Mouse (Mus musculus) midbrain, embryonic 14.5 days (tissue): ENCODE measurements around the gene Prkd1. TPM values are rescaled to one million over a fixed set of nuclear protein-coding genes. Genes with fewer than 3 reads are reported as not detected.

Experiments
- ATAC-seq: fragments of 200-750 bp; cut with Nextera tagmentation; 2 replicates; pipeline ENCODE4 v1.8.0; 2017; ENCODE audit warnings: moderate number of reproducible peaks, moderate library complexity; ENCODE audit not compliant: low FRiP score, low TSS enrichment
- DNase-seq: peaks from one replicate; pipeline ENCODE4 v3.0.0-alpha.2; 2015
- H3K27ac ChIP-seq: fragments of 300-500 bp; sonication (generic); replicated peaks from 2 replicates; pipeline ENCODE4 v1.5.1; 2014; ENCODE audit warnings: mild to moderate bottlenecking, low read depth, low read length, moderate library complexity
- H3K27me3 ChIP-seq: fragments of 300-500 bp; sonication (generic); 2 replicates; pipeline ENCODE4 v1.6.1; 2014; ENCODE audit warnings: low read length, control low read depth, mixed read lengths; ENCODE audit not compliant: control insufficient read depth, insufficient read depth
- H3K36me3 ChIP-seq: fragments of 300-500 bp; sonication (generic); 2 replicates; pipeline ENCODE4 v1.6.1; 2014; ENCODE audit warnings: low read length, control low read depth; ENCODE audit not compliant: control insufficient read depth, insufficient read depth
- H3K4me1 ChIP-seq: fragments of 300-500 bp; sonication (generic); 2 replicates; pipeline ENCODE4 v1.6.1; 2014; ENCODE audit warnings: mild to moderate bottlenecking, antibody characterized with exemption, low read length, control low read depth; ENCODE audit not compliant: control insufficient read depth, insufficient read depth
- H3K4me2 ChIP-seq: fragments of 300-500 bp; sonication (generic); 2 replicates; pipeline ENCODE4 v1.6.1; 2014; ENCODE audit warnings: mild to moderate bottlenecking, low read length, moderate library complexity
- H3K4me3 ChIP-seq: fragments of 300-500 bp; sonication (generic); replicated peaks from 2 replicates; pipeline ENCODE4 v1.5.1; 2014; ENCODE audit warnings: low read depth, low read length
- H3K9ac ChIP-seq: fragments of 300-500 bp; sonication (generic); replicated peaks from 2 replicates; pipeline ENCODE4 v1.6.1; 2014; ENCODE audit warnings: mild to moderate bottlenecking, low read length, moderate library complexity
- H3K9me3 ChIP-seq: fragments of 300-500 bp; sonication (generic); 2 replicates; pipeline ENCODE4 v1.6.1; 2016; ENCODE audit warnings: low read length, control low read depth, mixed read lengths; ENCODE audit not compliant: control insufficient read depth
- WGBS: fragments of 180-500 bp; shearing (Covaris S2); extraction: QIAGEN DNeasy Blood & Tissue Kit; methylation state at CpG from one replicate; pipeline ENCODE4 v1.1.7; 2014; 5-methylcytosine and 5-hydroxymethylcytosine counted together
- polyA plus RNA-seq: library from polyadenylated mRNA; unstranded; fragments of >200 nt; fragmentation: Nextera tagmentation; extraction: Ambion mirVana; gene quantifications from 2 replicates; pipeline ENCODE4 v1.2.1, GENCODE M21; 2014

Gene Prkd1
- polyA plus RNA-seq, 1 experiment from 2014 or later, result 2.8 TPM

- Histone ChIP-seq H3K27me3 (no peaks in the 10 kb centered on the region), H3K4me3 (no peak overlapping the region), H3K9me3 (no peaks in the 10 kb centered on the region), H3K4me1 (no peaks in the 10 kb centered on the region; the same call in 1 of the 2 replicates), H3K27ac (no peak overlapping the region), H3K36me3 (no peaks in the 10 kb centered on the region), H3K9ac (no peak overlapping the region), H3K4me2 (no peak overlapping the region)
- WGBS, result 50% methylated on average over 8 of the region's 8 CpGs
- ATAC-seq (no peak), DNase-seq (no peak)
Observed at GRCm38 (mm10) chr12:50544855-50545609, 103.9 kb downstream of the Prkd1 start.

GRCm38 (mm10) chr12:50540793-50541192 is 108.1 kb downstream of the Prkd1 start:
- Histone ChIP-seq H3K27ac (no peak overlapping the region), H3K4me1 (no peaks in the 10 kb centered on the region; the same call in 1 of the 2 replicates), H3K4me2 (no peak overlapping the region), H3K9ac (no peak overlapping the region), H3K27me3 (no peaks in the 10 kb centered on the region), H3K4me3 (no peak overlapping the region), H3K9me3 (no peaks in the 10 kb centered on the region), H3K36me3 (no peaks in the 10 kb centered on the region)
- ATAC-seq (no peak), DNase-seq (no peak)
- 85% methylated on average over 5 of the region's 5 CpGs for WGBS

- Histone ChIP-seq H3K36me3 (no peaks in the 10 kb centered on the region), H3K4me3 (no peak overlapping the region), H3K9ac (no peak overlapping the region), H3K9me3 (no peaks in the 10 kb centered on the region), H3K27ac (no peak overlapping the region), H3K4me1 (no peaks in the 10 kb centered on the region), H3K4me2 (no peak overlapping the region), H3K27me3 (no peaks in the 10 kb centered on the region)
- WGBS, result 70% methylated on average over 3 of the region's 3 CpGs
- DNase-seq, result no peak
- ATAC-seq, result no peak
Observed at GRCm38 (mm10) chr12:50538296-50538965, 110.5 kb downstream of the Prkd1 start.

- H3K36me3 ChIP-seq, result no peaks in the 10 kb centered on the region
- H3K27me3 ChIP-seq, result no peaks in the 10 kb centered on the region
- no peak overlapping the region for H3K9ac ChIP-seq
- DNase-seq, result no peak
- no peak for ATAC-seq
- 79% methylated on average over 2 of the region's 2 CpGs for WGBS
- no peak overlapping the region for H3K27ac ChIP-seq
- H3K4me3 ChIP-seq, result no peak overlapping the region
- H3K4me1 ChIP-seq, result no peaks in the 10 kb centered on the region
- no peak overlapping the region for H3K4me2 ChIP-seq
- no peaks in the 10 kb centered on the region for H3K9me3 ChIP-seq
Observed at GRCm38 (mm10) chr12:50537761-50538160, 111.1 kb downstream of the Prkd1 start.

GRCm38 (mm10) chr12:50537006-50537405 is 111.9 kb downstream of the Prkd1 start:
- H3K27ac ChIP-seq, result no peak overlapping the region
- no peaks in the 10 kb centered on the region for H3K4me1 ChIP-seq
- H3K4me2 ChIP-seq, result no peak overlapping the region
- no peak for DNase-seq
- H3K4me3 ChIP-seq, result no peak overlapping the region
- 68% methylated on average over 1 of the region's 1 CpGs for WGBS
- no peak for ATAC-seq
- no peaks in the 10 kb centered on the region for H3K36me3 ChIP-seq
- no peaks in the 10 kb centered on the region for H3K27me3 ChIP-seq
- H3K9ac ChIP-seq, result no peak overlapping the region
- H3K9me3 ChIP-seq, result no peaks in the 10 kb centered on the region

GRCm38 (mm10) chr12:50528633-50529032 is 120.3 kb downstream of the Prkd1 start:
- H3K9me3 ChIP-seq, result no peaks in the 10 kb centered on the region
- DNase-seq (no peak), ATAC-seq (no peak)
- H3K9ac ChIP-seq, result no peak overlapping the region
- H3K4me1 ChIP-seq, result no peaks in the 10 kb centered on the region
- no peak overlapping the region for H3K27ac ChIP-seq
- H3K36me3 ChIP-seq, result no peaks in the 10 kb centered on the region
- H3K4me2 ChIP-seq, result no peak overlapping the region
- no peaks in the 10 kb centered on the region for H3K27me3 ChIP-seq
- WGBS, result 88% methylated on average over 1 of the region's 1 CpGs
- H3K4me3 ChIP-seq, result no peak overlapping the region

GRCm38 (mm10) chr12:50524061-50524460 is 124.8 kb downstream of the Prkd1 start:
- DNase-seq (no peak), ATAC-seq (no peak)
- Histone ChIP-seq H3K9ac (no peak overlapping the region), H3K4me1 (no peaks in the 10 kb centered on the region), H3K4me2 (no peak overlapping the region), H3K36me3 (no peaks in the 10 kb centered on the region), H3K27me3 (no peaks in the 10 kb centered on the region), H3K27ac (no peak overlapping the region), H3K9me3 (no peaks in the 10 kb centered on the region), H3K4me3 (no peak overlapping the region)
- WGBS, result 82% methylated on average over 2 of the region's 2 CpGs

- WGBS, result 74% methylated on average over 2 of the region's 2 CpGs
- ATAC-seq (no peak), DNase-seq (no peak)
- Histone ChIP-seq H3K36me3 (no peaks in the 10 kb centered on the region), H3K4me3 (no peak overlapping the region), H3K4me2 (no peak overlapping the region), H3K9me3 (no peaks in the 10 kb centered on the region), H3K9ac (no peak overlapping the region), H3K27me3 (no peaks in the 10 kb centered on the region), H3K27ac (no peak overlapping the region), H3K4me1 (no peaks in the 10 kb centered on the region)
Observed at GRCm38 (mm10) chr12:50514526-50514925, 134.4 kb downstream of the Prkd1 start.
